Mouse (Mus musculus) T-helper 17 cell (primary cell): ENCODE data around the gene Gabra6.

ENCODE experiments used
- in situ Hi-C, 2 experiments: fragments of 300-600 bp; cut with MboI, MseI; formaldehyde crosslinking; loops; 1 replicate in 1 of 2; 2 replicates in 1 of 2; pipeline ENCODE4 v1.15.1; 2025; ENCODE audit warnings: high pct_unique_total_duplicates in 2 of 2

Gene Gabra6

DNA sequence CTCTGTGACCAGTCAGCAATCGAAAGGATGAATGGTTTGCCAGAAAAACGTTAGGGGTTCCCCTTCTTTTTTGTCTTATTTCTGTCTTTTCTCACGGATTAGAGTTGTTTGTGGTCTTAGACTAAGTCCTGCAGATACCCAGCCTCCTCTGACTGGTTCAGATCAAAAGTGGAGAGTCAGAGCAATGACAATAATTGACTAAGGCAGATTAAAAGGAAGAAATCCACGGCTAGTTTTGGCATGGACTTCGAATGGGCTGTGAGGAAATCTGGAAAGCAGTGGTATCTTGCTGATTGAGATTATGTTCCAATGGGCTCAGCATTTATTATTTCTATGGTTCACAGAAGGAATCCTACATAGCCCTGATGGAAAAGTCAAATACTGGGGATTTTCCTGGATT lies at the start of gene Gabra6:
Gene Gabra6 (minus strand): TSS at position 191 of the 400 bp plus-strand sequence.
- in situ Hi-C loops = no loop called here

DNA sequence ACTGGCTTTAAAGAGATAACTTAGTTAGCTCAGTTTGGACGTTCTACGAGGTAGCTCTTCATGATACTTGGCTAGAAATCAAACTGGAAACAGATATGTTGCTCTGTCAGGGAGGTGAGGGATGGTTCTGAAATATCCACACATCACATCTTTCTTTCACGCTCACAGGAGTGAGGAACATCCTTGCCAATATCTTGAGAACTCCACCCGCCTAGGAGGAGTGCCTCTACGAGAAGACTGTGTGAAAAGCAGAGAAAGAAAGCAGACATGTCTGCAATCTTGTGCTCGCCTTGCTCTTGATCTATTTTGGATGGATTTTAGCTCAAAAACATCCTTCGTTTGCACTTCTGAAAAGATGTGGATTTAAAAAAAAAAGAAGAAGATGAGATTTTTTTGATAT lies 44.7 kb upstream of the Gabra6 start:
- in situ Hi-C loops = no loop called here

DNA sequence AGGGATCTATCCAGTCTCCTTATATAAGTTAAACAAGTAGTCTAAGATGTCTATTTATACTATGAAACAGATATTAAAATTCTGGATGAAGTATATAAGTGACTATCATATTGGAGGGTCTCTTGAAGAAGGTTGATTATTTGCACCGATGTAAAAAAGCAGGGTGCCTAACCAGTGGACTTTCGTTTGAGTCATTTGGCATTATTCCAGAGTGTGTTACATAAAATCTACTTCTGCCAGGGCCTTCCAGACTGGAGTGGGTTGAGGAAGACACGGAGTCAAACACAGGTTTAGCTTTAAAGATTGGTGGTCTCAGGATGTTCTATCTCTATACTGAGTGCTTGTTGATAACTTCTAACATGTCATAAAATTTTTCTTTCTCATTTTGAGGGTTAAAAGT lies 11.2 kb upstream of the Gabra6 start:
- in situ Hi-C loops = no loop called here

DNA sequence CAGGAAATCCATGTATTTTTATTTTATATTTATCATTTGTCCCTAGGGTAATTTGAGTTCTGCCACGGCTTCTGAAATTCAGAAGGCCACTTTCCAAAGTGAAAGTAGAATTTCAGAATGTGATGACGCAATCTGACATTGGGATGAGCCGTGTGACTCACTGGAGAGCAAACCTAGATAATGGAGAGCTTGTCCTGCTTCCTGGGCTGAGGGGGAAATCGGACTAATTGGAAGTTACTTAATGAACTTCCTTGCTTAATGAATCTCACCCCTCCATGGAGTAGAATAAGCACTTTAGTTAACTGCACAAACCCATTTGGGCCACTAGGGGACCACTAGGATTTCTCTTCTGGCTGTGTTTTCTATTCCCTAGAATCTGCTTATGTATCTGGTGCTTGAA lies 5.4 kb upstream of the Gabra6 start:
- in situ Hi-C loops = no loop called here

- in situ Hi-C loops = no loop called here
Observed at GRCm38 (mm10) chr11:42321560-42321959, 688 bp upstream of the Gabra6 start.

- in situ Hi-C loops = no loop called here
Observed at GRCm38 (mm10) chr11:42319521-42319920, 1.4 kb downstream of the Gabra6 start.

GRCm38 (mm10) chr11:42319101-42319500 lies 1.8 kb downstream of the Gabra6 start:
- in situ Hi-C loops = no loop called here

DNA sequence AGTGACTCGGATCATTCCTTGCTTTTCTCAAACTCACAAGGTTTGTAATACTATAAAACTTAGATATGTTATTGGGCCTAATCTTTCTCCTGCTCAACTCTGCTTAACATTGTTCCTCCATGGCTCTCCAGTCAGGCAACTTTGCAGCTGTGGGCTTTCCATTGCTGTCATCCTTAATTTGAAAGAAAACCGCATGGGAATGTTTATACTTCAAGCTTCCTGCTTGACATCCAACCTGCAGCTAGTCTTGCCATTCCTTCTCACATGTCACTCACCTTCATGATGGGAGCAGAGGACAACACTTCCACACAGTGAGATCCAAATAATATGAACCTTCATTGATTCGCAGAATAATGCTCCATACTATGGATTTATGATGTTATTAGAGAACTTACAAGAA lies 2.9 kb downstream of the Gabra6 start:
- in situ Hi-C loops = no loop called here

GRCm38 (mm10) chr11:42314850-42315249 lies 6.0 kb downstream of the Gabra6 start:
- in situ Hi-C loops = no loop called here

DNA sequence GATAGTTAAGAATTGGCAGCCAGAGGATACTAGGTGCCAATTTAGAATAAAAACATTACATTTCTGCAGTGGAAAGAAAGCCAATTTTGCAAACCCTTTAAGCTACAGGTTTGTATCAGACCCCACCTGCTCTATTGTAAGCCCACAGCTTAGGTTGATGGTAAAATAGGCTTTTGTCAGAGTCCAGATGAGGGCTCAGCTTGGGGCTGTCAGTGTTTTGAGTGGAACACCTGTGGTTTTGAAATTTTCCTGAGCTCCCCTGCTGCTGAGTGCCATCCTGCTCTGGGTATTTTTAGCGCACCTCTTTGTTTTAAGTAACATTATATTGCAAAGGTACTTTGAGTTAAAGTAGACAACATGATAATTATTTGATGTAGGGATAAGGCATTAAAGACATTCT lies 10.0 kb downstream of the Gabra6 start:
- in situ Hi-C loops = no loop called here

GRCm38 (mm10) chr11:42309086-42309485 lies 11.8 kb downstream of the Gabra6 start:
- in situ Hi-C loops = no loop called here

DNA sequence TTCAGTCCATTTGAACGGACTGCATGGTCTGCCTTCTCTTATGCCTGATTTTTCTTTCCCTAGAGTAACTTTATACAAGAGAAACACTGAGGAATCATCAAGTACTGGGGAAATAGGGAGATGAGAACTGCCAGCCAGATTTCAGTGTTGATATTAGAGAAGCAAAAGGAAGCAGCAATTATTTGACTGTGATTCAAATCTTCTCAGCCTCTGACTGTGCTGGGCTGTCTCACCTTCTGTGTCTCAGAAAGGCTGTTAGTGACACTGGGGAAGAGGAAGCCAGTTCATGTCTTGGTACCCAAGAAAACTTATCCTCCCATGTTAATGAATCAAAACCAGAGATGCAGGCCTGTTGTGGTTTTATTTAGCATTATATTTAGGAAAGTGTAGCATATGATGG lies 14.8 kb downstream of the Gabra6 start:
- in situ Hi-C loops = no loop called here

GRCm38 (mm10) chr11:42258978-42259377 lies 61.9 kb downstream of the Gabra6 start:
- in situ Hi-C loops = no loop called here
